Mouse (Mus musculus): ENCODE measurements at regions not wholly inside any gene's neighbourhood (a gene's known extent, or its start where the extent isn't known, plus 50 kb on each side); places are given as distances from the start of the nearest gene placed in this dataset.

GRCm38 (mm10) chr4:48725660-48726348, 62.5 kb downstream of the Cavin4 start:
- no peak for DNase-seq

GRCm38 (mm10) chr4:48726349-48726835, 63.1 kb downstream of the Cavin4 start:
- DNase-seq: no peak

GRCm38 (mm10) chr4:48734854-48735564, 71.7 kb downstream of the Cavin4 start:
- DNase-seq: no peak

- DNase-seq: no peak
These were observed 82.9 kb downstream of the Cavin4 start for GRCm38 (mm10) chr4:48746237-48746636.

- DNase-seq: no peak
These were observed 86.3 kb downstream of the Cavin4 start for GRCm38 (mm10) chr4:48749566-48749965.

- no peak for DNase-seq
These were observed 86.8 kb downstream of the Cavin4 start for GRCm38 (mm10) chr4:48750087-48750486.

GRCm38 (mm10) chr4:48754466-48755171, 91.3 kb downstream of the Cavin4 start:
- peak; percentile 6 for DNase-seq

GRCm38 (mm10) chr4:48760625-48761024, 97.3 kb downstream of the Cavin4 start:
- no peak for DNase-seq

- DNase-seq: no peak
These were observed 103.1 kb downstream of the Cavin4 start for GRCm38 (mm10) chr4:48766458-48766857.

GRCm38 (mm10) chr4:48770403-48770953, 107.2 kb downstream of the Cavin4 start:
- DNase-seq: no peak

- DNase-seq: peak; percentile 8
These were observed 107.8 kb downstream of the Cavin4 start for GRCm38 (mm10) chr4:48770954-48771665.

GRCm38 (mm10) chr4:48771836-48772235, 108.5 kb downstream of the Cavin4 start:
- DNase-seq: no peak

GRCm38 (mm10) chr4:48779202-48779905, 116.0 kb downstream of the Cavin4 start:
- DNase-seq: peak; percentile 52

GRCm38 (mm10) chr4:48779955-48780354, 116.6 kb downstream of the Cavin4 start:
- DNase-seq: no peak

GRCm38 (mm10) chr4:48781099-48781498, 117.8 kb downstream of the Cavin4 start:
- no peak for DNase-seq

GRCm38 (mm10) chr4:48782686-48783085, 119.4 kb downstream of the Cavin4 start:
- DNase-seq: no peak

GRCm38 (mm10) chr4:48791096-48791495, 127.8 kb downstream of the Cavin4 start:
- no peak for DNase-seq

GRCm38 (mm10) chr4:48803777-48804176, 140.5 kb downstream of the Cavin4 start:
- no peak for DNase-seq

GRCm38 (mm10) chr4:48808571-48808970, 145.3 kb downstream of the Cavin4 start:
- DNase-seq: no peak

GRCm38 (mm10) chr4:48833718-48834117, 170.4 kb downstream of the Cavin4 start:
- DNase-seq: no peak

GRCm38 (mm10) chr4:48842777-48843214, 179.5 kb downstream of the Cavin4 start:
- DNase-seq: no peak
